Mouse (Mus musculus) ES-Bruce4 (cell line): ENCODE results near the gene Lcn2. TPM values are rescaled to one million over a fixed set of nuclear protein-coding genes. Genes with fewer than 3 reads are reported as not detected.

Experiments
- H3K27ac ChIP-seq: 2 replicates; pipeline ENCODE4 v1.5.1; 2012; ENCODE audit warnings: low read length, inconsistent platforms; ENCODE audit not compliant: insufficient read depth
- H3K27me3 ChIP-seq: 2 replicates; pipeline ENCODE4 v1.6.1; 2012; ENCODE audit warnings: mild to moderate bottlenecking, low read length, inconsistent platforms; ENCODE audit not compliant: control insufficient read depth, poor library complexity, insufficient read depth, severe bottlenecking
- H3K36me3 ChIP-seq: 2 replicates; pipeline ENCODE4 v1.6.1; 2012; ENCODE audit warnings: inconsistent platforms, mild to moderate bottlenecking, low read length, moderate library complexity; ENCODE audit not compliant: control insufficient read depth, poor library complexity, insufficient read depth, severe bottlenecking
- H3K4me1 ChIP-seq: one replicate; pipeline ENCODE4 v1.8.1; 2011; ENCODE audit warnings: low read length; ENCODE audit not compliant: control insufficient read depth, insufficient read depth
- H3K4me3 ChIP-seq: 2 replicates; pipeline ENCODE4 v1.5.1; 2011; ENCODE audit warnings: low read depth, mild to moderate bottlenecking, low read length
- H3K9ac ChIP-seq: 2 replicates; pipeline ENCODE4 v1.6.1; 2012; ENCODE audit warnings: low read depth, mild to moderate bottlenecking, inconsistent platforms; ENCODE audit not compliant: poor library complexity, severe bottlenecking
- H3K9me3 ChIP-seq: replicated peaks from 2 replicates; pipeline ENCODE4 v1.6.1; 2012; ENCODE audit warnings: mild to moderate bottlenecking, low read length, inconsistent platforms; ENCODE audit not compliant: control insufficient read depth, poor library complexity, insufficient read depth, severe bottlenecking
- CTCF ChIP-seq: IDR thresholded peaks from one replicate; pipeline ENCODE4 v1.8.1; 2011; ENCODE audit warnings: low read depth, low read length
- EP300 ChIP-seq: IDR thresholded peaks from 2 replicates; pipeline ENCODE4 v1.6.1; 2011; ENCODE audit warnings: low read depth, low read length; ENCODE audit not compliant: insufficient read depth
- POLR2A ChIP-seq: IDR thresholded peaks from one replicate; pipeline ENCODE4 v1.8.1; 2011; ENCODE audit warnings: low read length; ENCODE audit not compliant: insufficient read depth
- polyA plus RNA-seq: library from polyadenylated mRNA; stranded (reverse); fragments of >200 nt; gene quantifications from 2 replicates; pipeline ENCODE4 v1.2.4, GENCODE M21; 2011; ENCODE audit warnings: low read depth; ENCODE audit not compliant: missing spikeins, insufficient read depth, insufficient read length

Lcn2 gene
- polyA plus RNA-seq, 1 experiment, result not detected

DNA sequence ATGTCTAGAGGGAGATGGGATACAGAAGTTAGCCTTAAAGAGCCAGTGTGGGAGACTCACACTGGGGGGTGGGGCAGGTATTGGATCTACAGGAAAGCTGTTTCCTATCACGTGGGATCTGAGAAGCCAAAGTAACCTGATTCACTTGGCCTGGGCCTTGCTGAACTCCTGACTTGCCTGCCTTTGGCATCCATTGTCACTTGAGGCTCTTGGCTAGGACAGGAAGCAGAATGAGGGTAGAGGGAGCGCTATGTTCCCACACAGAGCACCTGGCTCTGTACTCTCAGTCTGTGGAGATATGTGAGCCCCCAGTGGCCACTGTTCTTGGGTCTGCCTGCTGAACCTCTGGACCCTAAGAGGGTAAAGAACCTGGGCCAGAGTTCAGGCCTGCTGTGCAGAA is 28.5 kb upstream of the Lcn2 start:
- H3K9ac ChIP-seq, result no peak overlapping the region
- no peaks in the 10 kb centered on the region for H3K4me1 ChIP-seq
- H3K4me3 ChIP-seq, result no peak overlapping the region
- no peaks in the 10 kb centered on the region for H3K9me3 ChIP-seq
- TF ChIP-seq CTCF, result no peak
- no peak for TF ChIP-seq EP300
- TF ChIP-seq POLR2A, result no peak
- H3K27me3 ChIP-seq, result no peaks in the 10 kb centered on the region
- H3K27ac ChIP-seq, result no peak overlapping the region
- H3K36me3 ChIP-seq, result peaks cover 11% of the 10 kb centered on the region

DNA sequence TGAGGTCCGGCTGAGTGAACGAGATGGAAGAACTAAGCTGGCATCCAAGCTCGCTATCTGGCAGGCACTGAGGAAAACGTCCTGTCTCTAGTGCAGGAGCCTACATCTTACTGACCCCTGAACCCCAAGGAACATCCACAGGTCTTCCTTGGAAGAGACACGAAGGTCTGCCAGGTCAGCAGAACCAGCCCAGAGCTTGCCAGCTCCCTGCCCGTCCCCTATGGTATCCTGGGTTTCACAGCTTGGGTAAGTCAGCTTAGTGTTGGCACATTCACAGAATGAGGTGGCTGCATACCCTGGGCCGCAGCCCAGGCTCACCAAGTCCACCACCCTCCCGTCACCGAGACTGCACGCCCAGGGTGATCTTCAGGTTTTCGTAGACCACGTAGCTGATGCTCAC is 27.7 kb upstream of the Lcn2 start:
- Histone ChIP-seq H3K4me3 (no peak overlapping the region), H3K27me3 (no peaks in the 10 kb centered on the region), H3K4me1 (no peaks in the 10 kb centered on the region), H3K36me3 (peaks cover 11% of the 10 kb centered on the region), H3K9ac (no peak overlapping the region), H3K27ac (no peak overlapping the region), H3K9me3 (no peaks in the 10 kb centered on the region)
- no peak for TF ChIP-seq POLR2A
- no peak for TF ChIP-seq CTCF
- no peak for TF ChIP-seq EP300

DNA sequence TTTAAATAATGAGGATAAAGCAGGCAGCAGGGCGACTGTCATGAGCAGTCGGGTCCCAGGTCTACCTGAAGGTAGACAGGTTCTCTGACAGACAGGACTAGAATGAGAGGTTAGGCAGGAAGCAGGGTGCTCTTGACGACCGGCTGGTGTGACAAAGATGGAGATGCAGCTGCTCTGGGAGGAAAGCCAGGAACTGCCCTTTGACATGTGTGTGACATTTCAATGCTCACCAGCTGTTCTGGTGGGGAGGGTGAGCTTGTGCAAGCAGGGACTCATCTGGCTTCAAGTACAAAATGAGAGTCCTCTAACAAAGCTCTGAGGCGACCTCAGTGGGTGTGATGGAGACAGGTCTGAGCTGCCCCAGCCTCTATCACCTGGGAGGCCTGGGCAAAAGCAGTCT is 25.9 kb upstream of the Lcn2 start:
- Histone ChIP-seq H3K36me3 (peaks cover 11% of the 10 kb centered on the region), H3K4me1 (no peaks in the 10 kb centered on the region), H3K27me3 (no peaks in the 10 kb centered on the region), H3K9me3 (no peaks in the 10 kb centered on the region), H3K9ac (no peak overlapping the region), H3K4me3 (no peak overlapping the region), H3K27ac (no peak overlapping the region)
- no peak for TF ChIP-seq POLR2A
- TF ChIP-seq CTCF, result no peak
- TF ChIP-seq EP300, result no peak

DNA sequence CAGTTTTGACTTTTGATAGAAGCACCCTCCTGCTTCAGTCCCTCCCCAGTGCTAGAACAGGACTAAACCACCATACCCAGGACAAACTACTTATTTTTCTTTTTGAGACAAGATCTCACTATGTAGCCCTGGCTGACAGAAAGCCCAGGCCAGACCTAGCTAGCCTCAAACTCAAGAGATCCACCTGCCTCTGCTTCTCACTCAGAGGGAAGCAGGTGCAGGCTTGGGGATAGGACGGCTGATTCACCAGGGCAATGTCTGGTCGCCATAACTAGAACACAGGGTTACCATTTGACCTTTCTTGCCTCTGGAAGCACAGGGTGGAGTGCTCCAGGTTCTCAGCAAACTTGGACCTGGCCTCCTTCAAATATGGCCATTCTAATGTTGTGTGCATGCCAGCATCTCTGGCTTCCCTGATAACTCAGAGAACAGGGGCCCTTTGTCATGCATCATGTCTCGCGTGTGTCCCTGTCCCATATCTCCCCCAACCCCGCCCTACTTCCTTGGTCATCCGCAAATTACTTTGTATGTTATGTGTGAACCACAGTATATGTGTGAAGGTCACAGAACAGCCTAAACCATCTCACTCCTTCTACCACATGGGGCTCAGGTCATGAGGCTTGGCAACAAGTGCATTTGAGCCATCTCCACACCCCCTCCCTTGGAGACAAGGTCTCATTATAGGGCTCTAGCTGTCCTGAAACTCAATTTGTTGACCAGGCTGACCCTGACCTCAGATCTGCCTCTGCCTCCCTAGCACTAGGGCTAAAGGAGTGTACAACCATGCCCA is 24.9 kb upstream of the Lcn2 start:
- TF ChIP-seq EP300 (no peak), POLR2A (no peak)
- Histone ChIP-seq H3K9ac (no peak overlapping the region), H3K4me3 (no peak overlapping the region), H3K9me3 (no peaks in the 10 kb centered on the region), H3K36me3 (peaks cover 11% of the 10 kb centered on the region), H3K27me3 (no peaks in the 10 kb centered on the region), H3K27ac (no peak overlapping the region), H3K4me1 (no peaks in the 10 kb centered on the region)

DNA sequence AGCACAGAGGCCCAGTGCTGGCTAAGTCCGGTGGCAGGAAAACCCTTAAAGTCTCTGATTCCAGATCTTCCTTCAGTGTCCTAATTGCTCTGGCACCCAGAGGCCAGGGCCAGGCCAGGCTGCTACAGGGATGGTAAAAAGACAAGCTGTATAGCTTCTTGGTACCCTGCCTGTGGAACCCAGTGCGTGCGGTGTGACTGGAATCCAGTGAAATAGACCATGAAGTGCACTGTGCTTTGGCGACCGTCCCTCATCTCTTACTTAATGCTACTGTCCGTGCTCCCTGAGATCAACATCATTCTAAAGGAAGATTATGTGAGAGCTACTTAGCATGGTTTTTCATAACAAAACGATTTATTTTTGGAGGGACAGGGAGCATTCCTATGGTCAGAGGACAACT is 23.4 kb upstream of the Lcn2 start:
- Histone ChIP-seq H3K27me3 (no peaks in the 10 kb centered on the region), H3K27ac (no peak overlapping the region), H3K9me3 (no peaks in the 10 kb centered on the region), H3K36me3 (peaks cover 4% of the 10 kb centered on the region), H3K4me3 (no peak overlapping the region), H3K4me1 (no peaks in the 10 kb centered on the region), H3K9ac (no peak overlapping the region)
- no peak for TF ChIP-seq POLR2A
- no peak for TF ChIP-seq EP300
- no peak for TF ChIP-seq CTCF

DNA sequence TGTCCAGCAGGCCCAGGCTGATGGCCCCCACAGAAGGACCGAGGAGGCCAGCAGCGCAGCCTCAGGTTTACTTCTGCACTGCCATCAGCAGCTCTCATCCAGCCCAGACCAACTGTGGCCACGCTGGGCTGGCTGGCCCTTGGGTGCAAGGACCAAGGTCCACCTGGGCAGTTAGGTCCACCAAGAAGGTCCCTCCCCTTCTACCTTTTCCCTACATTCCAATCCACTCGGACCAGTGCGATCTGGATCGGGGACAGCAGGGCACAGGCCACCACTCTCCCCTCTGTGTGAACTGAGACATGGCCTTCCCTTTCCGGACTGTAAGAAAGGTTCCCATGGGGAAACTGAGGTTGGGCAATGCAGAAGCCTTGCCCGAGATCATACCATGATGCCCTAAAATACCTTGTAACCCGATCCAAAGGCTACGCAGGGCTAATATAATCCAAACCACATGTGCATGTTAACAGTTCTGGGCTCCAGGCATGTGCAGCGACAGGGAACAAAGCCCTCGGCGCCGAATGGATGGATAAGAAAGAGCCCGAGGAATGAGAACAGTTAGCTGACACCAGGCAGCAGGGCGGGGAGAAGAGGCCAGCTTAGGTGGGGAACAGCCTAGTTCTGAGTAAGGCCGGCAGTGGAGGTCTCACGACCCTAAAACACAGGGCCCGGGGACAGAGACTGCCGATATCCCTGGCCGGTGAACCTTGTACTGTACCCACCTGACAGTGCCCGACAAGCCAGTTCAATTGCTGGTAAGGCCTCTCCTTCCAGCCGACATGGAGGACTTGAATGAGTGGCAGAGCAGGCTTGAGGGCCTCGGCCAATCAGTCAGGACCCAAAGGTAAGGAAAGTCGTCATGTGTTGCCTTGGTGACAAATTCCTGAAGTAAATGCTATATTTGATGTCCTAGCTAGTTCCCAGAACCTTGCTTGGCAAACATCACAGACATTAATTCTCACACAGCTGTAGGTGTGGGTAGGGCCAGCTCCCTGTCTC is 20.7 kb upstream of the Lcn2 start:
- no peak overlapping the region for H3K27ac ChIP-seq
- no peak for TF ChIP-seq CTCF
- no peak for TF ChIP-seq POLR2A
- no peak for TF ChIP-seq EP300
- H3K36me3 ChIP-seq, result no peaks in the 10 kb centered on the region
- H3K4me1 ChIP-seq, result no peaks in the 10 kb centered on the region
- H3K9ac ChIP-seq, result no peak overlapping the region
- no peaks in the 10 kb centered on the region for H3K9me3 ChIP-seq
- H3K27me3 ChIP-seq, result no peaks in the 10 kb centered on the region
- H3K4me3 ChIP-seq, result no peak overlapping the region
